Mouse (Mus musculus) kidney, embryonic 14.5 days (tissue): ENCODE results near the gene 4930524N10Rik. TPM values are rescaled to one million over a fixed set of nuclear protein-coding genes. Genes with fewer than 3 reads are reported as not detected.

Experiments used
- ATAC-seq: fragments of 200-750 bp; cut with Nextera tagmentation; 2 replicates; pipeline ENCODE4 v1.8.0; 2017; ENCODE audit warnings: moderate number of reproducible peaks, mild to moderate bottlenecking, moderate TSS enrichment, moderate library complexity; ENCODE audit not compliant: low FRiP score, low TSS enrichment
- H3K27ac ChIP-seq: fragments of 300-500 bp; sonication (generic); 2 replicates; pipeline ENCODE4 v1.5.1; 2014; ENCODE audit warnings: low read depth, mild to moderate bottlenecking, low read length, moderate library complexity, mixed read lengths
- H3K27me3 ChIP-seq: fragments of 300-500 bp; sonication (generic); 2 replicates; pipeline ENCODE4 v1.6.1; 2014; ENCODE audit warnings: mild to moderate bottlenecking, low read length; ENCODE audit not compliant: control insufficient read depth, insufficient read depth
- H3K36me3 ChIP-seq: fragments of 300-500 bp; sonication (generic); 2 replicates; pipeline ENCODE4 v1.6.1; 2014; ENCODE audit warnings: low read length, mixed read lengths; ENCODE audit not compliant: control insufficient read depth, insufficient read depth
- H3K4me1 ChIP-seq: fragments of 300-500 bp; sonication (generic); 2 replicates; pipeline ENCODE4 v1.6.1; 2014; ENCODE audit warnings: low read length, mixed read lengths; ENCODE audit not compliant: control insufficient read depth, insufficient read depth
- H3K4me2 ChIP-seq: fragments of 300-500 bp; sonication (generic); replicated peaks from 2 replicates; pipeline ENCODE4 v1.6.1; 2014; ENCODE audit warnings: low read depth, mild to moderate bottlenecking, low read length
- H3K4me3 ChIP-seq: fragments of 300-500 bp; sonication (generic); 2 replicates; pipeline ENCODE4 v1.5.1; 2014; ENCODE audit warnings: mild to moderate bottlenecking, low read length
- H3K9ac ChIP-seq: fragments of 300-500 bp; sonication (generic); 2 replicates; pipeline ENCODE4 v1.6.1; 2014; ENCODE audit warnings: low read depth, mild to moderate bottlenecking, low read length, moderate library complexity
- H3K9me3 ChIP-seq: fragments of 300-500 bp; sonication (generic); 2 replicates; pipeline ENCODE4 v1.6.1; 2016; ENCODE audit warnings: low read length; ENCODE audit not compliant: control insufficient read depth
- WGBS: fragments of 180-500 bp; shearing (Covaris S2); extraction: QIAGEN DNeasy Blood & Tissue Kit; methylation state at CpG from one replicate; pipeline ENCODE4 v1.1.7; 2014; 5-methylcytosine and 5-hydroxymethylcytosine counted together
- polyA plus RNA-seq: library from polyadenylated mRNA; unstranded; fragments of >200 nt; fragmentation: Nextera tagmentation; extraction: Ambion mirVana; gene quantifications from 2 replicates; pipeline ENCODE4 v1.2.1, GENCODE M21; 2014

The 4930524N10Rik gene
- polyA plus RNA-seq = not detected in 2 replicates

DNA sequence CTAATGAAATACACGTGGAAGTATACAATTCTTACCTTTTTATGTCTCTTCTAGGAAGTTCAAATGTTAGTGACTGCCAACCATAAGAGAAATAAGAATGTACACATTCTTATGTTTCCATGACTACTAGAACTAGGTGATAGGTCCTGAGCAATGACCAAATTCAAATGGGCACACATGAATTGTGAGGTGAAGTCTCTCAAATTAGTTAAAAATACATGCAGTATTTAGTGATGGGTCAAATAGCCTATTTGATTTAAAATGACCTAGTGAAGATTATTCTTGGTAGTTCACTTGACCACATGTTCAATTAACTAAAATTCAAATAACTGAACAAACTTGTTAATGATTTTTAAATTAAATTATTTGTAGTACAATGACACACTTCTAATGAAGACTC is at the start of gene 4930524N10Rik:
TSS of gene 4930524N10Rik (minus strand) at position 101 of the 400 bp plus-strand sequence.
- Histone ChIP-seq H3K9me3 (no peaks in the 10 kb centered on the region), H3K4me1 (no peaks in the 10 kb centered on the region), H3K36me3 (no peaks in the 10 kb centered on the region), H3K4me2 (no peak within 1 kb of the TSS), H3K4me3 (no peak within 1 kb of the TSS), H3K27ac (no peak within 1 kb of the TSS), H3K9ac (no peak within 1 kb of the TSS), H3K27me3 (no peaks in the 10 kb centered on the region)
- no peak for ATAC-seq
- 23% methylated on average over 1 of the region's 1 CpGs for WGBS

DNA sequence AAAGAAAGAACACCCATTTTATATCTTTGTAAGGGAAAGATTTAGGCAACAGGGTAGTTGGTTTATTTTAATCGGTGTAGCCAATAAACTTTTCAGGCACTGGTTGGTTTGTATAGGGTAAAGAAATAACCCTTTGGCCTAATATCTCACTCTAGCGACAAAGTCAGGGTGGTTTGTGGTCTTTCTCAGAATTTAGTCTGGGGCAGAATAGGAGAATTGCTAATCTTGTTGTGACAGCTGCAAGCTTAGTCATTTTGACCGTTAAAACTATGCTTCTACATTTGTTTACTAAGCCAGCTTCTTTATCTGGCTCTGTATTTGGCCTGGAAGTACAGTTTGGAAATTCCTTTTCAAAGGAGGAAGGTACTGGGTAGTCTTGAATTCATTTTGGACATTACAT is 6.8 kb upstream of the 4930524N10Rik start:
- no peak for ATAC-seq
- no peaks in the 10 kb centered on the region for H3K4me1 ChIP-seq
- WGBS = 73% methylated on average over 3 of the region's 3 CpGs
- no peak overlapping the region for H3K4me2 ChIP-seq
- no peaks in the 10 kb centered on the region for H3K9me3 ChIP-seq
- H3K9ac ChIP-seq = no peak overlapping the region
- no peaks in the 10 kb centered on the region for H3K27me3 ChIP-seq
- H3K27ac ChIP-seq = no peak overlapping the region
- no peaks in the 10 kb centered on the region for H3K36me3 ChIP-seq
- H3K4me3 ChIP-seq = no peak overlapping the region

DNA sequence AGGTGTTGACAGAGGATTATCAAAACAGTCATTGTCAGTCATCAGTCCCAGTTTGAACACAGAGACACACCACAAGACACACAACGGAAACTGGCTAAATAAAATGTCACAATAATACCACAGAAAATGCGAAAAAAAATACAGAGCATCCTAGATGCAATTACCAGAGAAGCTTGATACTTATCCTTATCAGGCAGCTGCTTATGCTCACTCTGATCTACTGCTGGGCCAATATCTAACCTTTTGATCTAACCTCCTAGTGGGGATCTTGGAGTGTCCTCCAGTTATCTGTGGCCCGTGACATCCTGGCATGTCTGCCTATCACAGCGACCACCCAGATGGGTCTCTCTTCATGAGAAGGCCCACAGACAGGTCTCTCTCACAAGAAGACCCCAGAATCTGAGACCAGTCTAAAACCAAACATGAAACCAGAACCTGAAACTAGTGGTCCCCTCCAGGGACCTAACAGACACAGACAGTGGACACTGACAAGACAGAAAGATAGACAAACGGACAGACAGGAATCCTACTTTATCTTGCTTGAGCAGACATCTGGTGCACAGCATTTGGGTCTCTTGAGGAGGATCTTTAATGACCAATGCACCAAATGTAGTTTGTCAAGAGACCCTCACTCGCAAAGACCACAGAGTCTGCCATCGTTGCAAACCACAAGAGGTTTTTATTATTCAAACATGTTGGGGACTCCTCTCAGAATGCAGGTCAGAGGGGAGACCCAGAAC is 6.3 kb upstream of the 4930524N10Rik start:
- Histone ChIP-seq H3K36me3 (no peaks in the 10 kb centered on the region), H3K9me3 (no peaks in the 10 kb centered on the region), H3K4me3 (no peak overlapping the region), H3K4me2 (no peak overlapping the region), H3K9ac (no peak overlapping the region), H3K4me1 (no peaks in the 10 kb centered on the region), H3K27ac (no peak overlapping the region), H3K27me3 (no peaks in the 10 kb centered on the region)
- ATAC-seq = no peak
- 88% methylated on average over 7 of the region's 7 CpGs for WGBS

DNA sequence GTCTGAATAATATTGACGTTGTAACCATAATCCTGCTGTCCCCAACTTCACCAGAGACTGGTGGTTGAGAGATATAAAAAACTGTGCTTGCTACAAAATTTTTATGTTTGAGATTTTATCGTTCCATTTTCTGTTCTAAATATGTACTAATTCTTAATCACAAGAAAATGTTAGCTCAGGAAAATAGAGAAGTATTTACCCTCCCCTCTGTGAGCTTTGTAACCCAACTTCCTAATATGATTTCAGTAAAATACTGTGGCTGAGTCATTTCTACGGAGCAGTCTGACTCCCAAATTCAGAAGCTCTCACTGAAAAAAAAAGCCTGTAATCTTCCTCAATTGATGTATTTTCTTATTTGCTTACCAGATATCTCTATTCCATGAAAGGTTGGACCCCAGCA is 4.7 kb upstream of the 4930524N10Rik start:
- Histone ChIP-seq H3K9ac (no peak overlapping the region), H3K27me3 (no peaks in the 10 kb centered on the region), H3K4me3 (no peak overlapping the region), H3K36me3 (no peaks in the 10 kb centered on the region), H3K9me3 (no peaks in the 10 kb centered on the region), H3K4me2 (no peak overlapping the region), H3K27ac (no peak overlapping the region), H3K4me1 (no peaks in the 10 kb centered on the region)
- WGBS = 85% methylated on average over 3 of the region's 3 CpGs
- no peak for ATAC-seq

Other genes starting within 250 kb of the 4930524N10Rik start
- gene Gm15140, start 222.7 kb downstream of the 4930524N10Rik start, polyA plus RNA-seq = not detected in 2 replicates
- gene Samt4, start 138.6 kb upstream of the 4930524N10Rik start, polyA plus RNA-seq = not detected in 2 replicates
- not detected in 2 replicates for gene Samt2, start 236.0 kb upstream of the 4930524N10Rik start, polyA plus RNA-seq